Mouse (Mus musculus) left cerebral cortex, adult 18-20 months (tissue): ENCODE measurements at regions not wholly inside any gene's neighbourhood (a gene's known extent, or its start where the extent isn't known, plus 50 kb on each side); places are given as distances from the start of the nearest gene placed in this dataset.

Experiments
- DNase-seq, 2 experiments: peaks; one replicate each; pipeline ENCODE4 v3.0.0; 2021 to 2022; ENCODE audit warnings: low spot score in 2 of 2, mixed read lengths in 1 of 2

DNA sequence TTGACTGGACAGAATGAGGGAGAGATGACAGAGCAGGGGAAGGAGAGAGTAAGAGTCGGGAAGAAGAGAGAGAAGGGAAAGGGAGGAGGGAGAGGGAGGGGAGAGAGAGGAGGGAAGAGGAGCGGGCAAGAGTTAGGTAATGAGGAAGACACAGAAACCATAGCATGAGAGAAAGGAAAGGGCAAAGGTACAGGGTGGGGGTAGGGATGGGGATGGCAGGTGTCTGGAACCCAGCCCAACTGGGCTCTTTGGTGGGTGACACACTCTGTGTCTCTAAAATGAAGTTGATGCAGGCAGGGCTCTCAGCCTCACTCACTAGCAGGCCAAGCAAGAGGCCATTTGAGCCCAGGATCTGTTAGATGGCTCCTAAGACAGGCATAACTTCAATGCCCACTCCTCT, 263.1 kb downstream of the Matn1 start:
- DNase-seq, result no peak

DNA sequence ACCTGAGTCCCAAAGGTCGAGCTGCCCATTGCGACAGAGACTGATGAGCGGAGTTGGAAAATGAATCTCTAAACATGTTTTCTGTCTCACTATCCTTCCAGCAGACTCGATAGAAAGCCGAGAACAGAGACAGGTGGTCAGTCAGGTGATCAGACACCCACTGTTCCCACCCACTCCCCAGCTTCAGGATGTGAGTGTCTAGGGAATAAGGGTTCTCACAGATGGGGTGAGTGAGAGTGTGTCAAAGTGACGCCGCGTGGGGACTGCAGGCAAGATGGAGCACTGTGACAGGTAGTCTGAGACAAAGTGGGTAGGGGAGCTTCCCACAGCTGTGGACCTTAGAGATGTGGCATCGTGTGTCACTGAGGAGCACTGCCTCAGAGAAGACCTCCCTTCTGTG, 264.0 kb downstream of the Matn1 start:
- peak; percentile 22 to 29 for DNase-seq

DNA sequence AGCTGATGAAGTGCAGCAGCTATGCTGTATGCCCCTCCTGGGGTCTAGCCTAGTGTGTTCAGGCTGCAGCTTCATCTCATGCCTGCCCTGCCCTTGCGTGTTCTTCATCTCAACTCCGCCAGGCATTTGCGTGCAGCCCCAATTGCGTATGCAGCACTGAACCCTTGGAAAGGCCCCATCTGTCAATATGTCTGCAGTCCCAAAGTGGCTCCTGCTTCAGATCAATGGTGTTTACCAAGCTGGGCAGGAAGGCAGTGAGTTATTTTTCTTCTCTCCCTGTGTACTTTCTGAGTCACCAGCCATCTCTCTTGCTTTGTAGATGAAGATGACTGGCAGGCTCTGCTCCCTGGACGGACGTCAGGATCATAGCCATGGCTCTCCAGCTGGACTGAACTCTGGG, 264.5 kb downstream of the Matn1 start:
- peak in 1 of 2 experiments; percentile 5 for DNase-seq

DNA sequence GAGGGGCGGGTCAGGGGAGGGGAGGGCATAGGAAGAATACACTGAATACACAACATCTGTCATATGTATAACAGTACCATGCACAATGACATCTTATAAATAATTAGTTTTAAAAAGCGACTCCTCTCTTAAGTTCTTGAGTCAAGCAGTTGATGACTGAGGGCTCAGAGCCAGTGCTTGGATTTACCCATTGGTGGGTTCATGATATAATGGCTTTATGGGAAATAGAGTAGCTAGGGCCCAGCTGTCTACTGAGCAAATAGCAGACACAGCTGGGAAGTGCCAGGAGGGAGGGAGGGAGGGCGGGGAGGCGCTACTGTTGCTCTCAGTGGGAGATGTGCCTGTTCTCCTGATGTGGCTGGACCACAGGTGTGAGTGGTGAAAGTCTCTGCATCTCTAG, 268.5 kb downstream of the Matn1 start:
- DNase-seq, result no peak

DNA sequence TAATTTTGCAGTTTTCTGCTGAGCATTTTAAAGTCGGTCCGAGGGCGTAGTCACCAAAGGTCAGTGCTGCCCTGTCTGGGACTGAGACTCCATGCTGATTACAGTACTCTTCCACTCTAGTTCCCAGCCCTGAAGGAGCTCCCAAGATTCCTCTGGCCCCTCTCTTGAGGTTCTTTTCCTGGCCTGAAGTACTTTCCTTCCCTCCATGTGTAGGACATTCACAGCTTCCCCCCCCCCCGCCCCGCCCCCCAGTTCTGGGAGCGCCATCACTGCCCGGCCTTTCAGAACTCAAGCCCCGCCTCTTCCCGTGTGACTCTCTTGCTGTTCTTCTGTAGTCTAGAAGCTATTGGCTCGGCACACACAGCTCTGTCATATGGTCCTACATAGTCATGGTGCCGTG, 271.5 kb downstream of the Matn1 start:
- no peak for DNase-seq

DNA sequence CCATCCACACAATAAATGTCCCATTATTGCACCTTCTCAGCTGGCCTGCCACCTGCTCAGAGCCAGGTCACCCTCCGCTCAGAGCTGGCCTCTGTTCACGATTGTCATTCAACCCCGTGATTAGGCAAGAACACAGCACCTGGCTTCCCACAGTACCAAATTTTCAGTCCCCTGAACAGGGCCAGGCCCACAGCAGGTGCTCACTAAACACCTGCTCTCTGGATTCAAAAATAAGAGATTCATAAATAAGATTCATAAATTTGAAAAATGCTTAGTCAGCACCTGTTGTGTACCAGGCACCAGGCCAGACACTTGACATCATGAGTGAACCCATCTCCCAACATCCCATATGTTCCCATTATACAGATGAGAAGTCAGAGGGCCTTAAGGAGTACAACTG, 272.2 kb downstream of the Matn1 start:
- no peak for DNase-seq

DNA sequence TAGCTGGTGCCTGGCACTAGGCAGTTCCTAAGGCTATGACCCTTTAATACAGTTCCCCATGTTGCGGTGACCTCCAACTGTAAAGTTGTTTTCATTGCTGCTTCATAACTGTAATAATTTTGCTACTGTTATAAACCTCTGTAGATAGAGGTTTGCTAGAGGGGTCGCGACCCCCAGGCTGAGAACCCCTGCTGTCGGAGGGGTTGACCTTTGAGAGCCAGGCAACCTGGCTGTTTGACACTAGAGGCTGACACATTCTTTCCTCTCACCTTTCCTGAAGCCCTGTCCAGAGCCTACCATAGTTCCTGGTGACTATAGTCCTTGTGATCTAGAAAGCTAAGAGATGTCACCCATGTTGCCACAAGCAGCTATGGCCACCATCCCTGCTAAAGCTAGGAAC, 272.9 kb downstream of the Matn1 start:
- DNase-seq, result no peak

DNA sequence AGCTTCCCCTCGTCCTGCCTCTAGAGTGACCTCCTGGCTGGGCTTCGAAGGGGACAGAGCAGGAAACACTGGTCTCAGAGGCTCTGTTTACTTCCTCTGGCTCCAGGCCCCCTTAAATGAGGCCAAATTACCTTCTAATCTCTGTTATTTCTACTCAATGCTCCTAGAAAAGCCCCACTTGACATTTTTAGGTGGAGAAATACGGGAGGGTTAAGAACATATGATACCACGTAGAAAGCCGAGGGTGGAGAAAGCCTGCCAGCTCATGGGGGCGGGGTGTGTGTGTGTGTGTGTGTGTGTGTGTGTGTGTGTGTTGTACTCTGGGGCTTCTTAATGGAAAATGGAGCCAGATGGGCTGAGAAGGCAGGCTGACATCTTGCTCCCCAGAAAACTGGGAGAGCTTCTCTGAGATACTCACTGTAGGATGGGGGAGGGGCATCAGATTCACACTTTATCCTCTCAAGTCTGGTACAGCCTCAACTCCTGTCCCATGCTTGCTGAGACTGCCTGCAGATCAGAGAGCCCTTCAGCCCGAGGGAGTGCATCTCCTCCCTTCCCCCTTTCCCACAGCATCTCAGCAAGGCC, 273.5 kb downstream of the Matn1 start:
- no peak for DNase-seq

DNA sequence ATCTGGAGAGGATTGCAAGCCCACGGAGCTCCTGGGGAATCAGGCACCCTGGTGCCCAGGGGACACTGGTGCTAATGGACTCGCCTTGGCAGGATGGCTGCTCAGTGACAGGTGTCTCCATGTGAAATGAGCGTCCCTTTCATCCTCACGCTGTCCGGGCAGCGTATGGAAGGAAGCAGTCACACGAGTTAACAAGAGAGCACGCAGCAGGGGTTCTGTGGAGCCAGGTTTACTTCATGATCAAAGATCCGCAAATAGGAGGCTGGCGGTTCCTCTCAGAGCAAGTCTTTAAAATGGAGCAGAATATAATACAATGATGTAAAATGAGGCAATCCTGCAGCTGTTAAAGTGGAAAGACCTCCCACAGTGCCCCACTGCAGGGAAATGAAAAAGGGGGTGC, 276.8 kb downstream of the Matn1 start:
- DNase-seq, result no peak

DNA sequence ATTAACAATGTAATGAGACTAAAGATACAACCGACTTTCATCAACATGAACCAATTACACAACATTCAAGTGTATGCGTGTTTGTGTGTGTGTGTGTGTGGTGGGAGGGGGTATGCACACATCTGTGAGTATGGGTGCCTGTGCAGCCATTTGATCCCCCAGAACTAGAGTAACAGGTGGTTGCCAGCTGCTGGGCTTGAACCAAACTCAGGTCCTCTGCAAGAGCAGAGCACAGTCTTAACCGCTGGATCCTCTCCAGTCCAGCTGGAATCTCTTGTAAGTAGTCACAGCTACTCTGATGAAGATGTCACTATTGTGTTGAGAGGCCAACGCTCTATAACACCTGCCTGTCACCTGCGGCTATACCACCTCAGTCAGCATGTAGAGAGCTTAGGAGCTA, 286.2 kb downstream of the Matn1 start:
- no peak for DNase-seq

DNA sequence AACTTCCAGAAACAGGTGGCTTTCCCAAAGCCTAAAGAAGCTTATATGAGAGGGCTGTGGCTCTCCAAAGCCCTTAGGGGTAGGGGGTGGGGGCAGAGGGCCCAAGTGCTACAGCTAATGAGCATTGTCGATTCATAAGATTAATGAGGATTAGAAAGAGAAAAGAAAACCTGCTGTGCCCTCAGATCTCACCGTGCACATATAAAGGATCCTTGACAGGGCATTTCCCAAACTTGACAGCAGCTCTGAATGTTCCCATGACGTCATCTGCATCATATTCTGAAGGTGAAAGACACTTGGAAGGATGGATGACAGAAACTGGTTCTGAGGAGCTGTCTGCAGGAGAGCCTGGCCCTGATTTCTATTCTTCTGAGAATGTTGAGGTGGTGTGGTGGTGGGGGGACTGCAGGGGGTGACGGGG, 292.4 kb downstream of the Matn1 start:
- DNase-seq, result no peak

DNA sequence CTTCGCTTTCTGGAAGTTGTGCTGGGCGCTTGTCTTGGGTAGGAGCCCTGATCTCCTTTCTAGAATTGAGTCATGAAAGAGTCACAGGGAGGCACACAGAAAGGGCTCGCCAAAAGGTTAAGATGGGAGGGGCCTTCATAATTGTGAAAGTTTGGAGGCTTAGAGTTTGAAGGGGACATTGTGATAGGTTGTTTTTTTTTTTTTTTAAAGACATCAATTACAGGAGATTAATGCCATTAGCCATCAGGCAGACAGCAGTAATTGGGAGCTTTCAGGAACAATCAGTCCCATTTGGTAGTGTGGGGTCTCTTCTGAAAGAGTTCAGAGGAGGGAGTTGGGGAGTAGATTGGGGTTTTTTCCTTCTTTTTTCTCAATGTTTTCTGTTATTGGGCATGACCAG, 294.4 kb downstream of the Matn1 start:
- no peak for DNase-seq

DNA sequence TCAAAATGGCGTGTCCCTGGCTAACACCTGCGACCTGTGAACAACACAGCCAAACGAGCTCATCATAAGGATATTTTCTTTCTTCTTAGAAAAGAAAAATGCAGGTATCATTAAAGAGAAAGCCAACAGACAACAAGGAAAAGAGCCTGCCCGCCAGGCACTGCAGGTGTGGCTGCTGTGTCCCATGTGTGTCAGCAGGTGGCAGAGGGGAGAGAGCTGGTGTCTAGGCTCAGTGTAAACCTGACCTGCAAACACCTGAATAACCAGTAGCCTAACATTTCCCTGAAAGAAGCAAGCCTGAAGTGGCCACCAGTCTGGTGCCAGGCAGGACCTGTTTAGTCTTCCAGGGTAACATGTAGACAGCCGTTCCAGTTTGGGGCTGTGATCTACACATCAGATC, 294.9 kb downstream of the Matn1 start:
- no peak for DNase-seq

DNA sequence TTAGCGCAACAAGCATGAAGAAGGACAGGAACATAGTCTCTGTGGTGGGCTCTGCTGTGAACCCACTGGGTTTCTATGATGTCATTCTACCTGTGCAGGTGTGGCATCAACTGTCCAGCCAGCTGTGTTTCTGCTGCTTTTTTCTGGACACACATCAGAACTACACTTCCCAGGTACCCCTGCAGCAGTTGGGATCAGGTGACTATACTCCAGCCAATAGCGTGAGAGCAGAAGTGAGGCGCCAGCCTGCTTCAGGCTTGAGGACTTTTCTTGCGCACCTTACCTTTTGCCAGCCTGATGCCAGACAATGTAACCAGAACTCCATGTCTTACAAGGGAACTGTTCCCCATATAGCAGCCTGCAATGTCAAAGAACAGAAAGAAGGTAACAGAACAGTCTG, 296.3 kb downstream of the Matn1 start:
- DNase-seq, result no peak

DNA sequence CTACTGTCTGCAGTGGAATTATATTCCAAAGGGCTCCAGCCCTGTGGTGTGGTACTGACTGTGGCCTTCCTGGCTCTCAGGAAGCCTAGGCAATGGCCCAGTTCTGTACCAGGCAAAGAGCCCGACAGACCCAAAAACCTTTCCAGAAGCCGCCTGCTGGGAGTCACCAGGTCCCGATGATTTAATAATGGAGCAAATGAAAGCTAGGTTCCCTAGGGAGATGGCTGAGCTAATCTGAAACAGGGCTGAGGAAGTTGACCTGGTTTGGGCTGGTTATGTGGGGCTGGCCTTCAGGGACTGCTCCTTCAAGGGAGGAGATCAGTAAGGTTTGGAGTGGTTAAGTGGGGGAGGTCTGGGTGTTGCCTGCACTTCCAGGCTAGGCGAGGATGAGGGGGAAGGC, 298.1 kb downstream of the Matn1 start:
- no peak for DNase-seq

DNA sequence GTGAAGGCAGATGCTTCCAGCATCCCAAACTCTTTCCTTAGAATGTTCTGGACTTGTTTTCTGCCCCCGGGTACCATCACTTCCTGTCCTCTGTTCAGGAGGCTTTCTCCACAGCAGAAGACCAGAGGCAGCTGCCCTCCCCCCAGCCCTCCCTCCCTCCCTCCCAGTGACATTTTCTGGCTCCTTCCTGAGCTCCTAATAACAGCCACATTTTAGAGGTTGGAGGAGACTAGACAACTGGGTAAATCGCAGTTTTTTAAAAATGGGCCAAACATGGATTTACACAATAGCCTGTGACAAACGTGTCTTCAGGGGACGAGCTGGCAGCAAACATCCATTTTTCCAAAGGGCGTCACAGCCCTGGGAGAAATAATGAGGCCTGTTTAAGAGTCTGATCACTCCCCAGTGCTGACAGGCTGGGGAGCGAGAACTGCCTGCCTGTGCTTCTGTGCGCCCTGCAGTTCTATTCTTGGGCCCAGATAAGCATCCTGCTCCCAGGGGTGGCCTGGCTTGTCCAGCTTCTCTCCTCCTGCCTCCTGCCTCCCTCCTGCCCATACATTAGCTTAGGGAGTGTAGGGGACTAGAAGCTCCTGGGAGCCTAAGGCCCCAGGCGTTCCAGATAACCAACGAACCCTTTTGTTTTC, 299.7 kb downstream of the Matn1 start:
- no peak for DNase-seq

DNA sequence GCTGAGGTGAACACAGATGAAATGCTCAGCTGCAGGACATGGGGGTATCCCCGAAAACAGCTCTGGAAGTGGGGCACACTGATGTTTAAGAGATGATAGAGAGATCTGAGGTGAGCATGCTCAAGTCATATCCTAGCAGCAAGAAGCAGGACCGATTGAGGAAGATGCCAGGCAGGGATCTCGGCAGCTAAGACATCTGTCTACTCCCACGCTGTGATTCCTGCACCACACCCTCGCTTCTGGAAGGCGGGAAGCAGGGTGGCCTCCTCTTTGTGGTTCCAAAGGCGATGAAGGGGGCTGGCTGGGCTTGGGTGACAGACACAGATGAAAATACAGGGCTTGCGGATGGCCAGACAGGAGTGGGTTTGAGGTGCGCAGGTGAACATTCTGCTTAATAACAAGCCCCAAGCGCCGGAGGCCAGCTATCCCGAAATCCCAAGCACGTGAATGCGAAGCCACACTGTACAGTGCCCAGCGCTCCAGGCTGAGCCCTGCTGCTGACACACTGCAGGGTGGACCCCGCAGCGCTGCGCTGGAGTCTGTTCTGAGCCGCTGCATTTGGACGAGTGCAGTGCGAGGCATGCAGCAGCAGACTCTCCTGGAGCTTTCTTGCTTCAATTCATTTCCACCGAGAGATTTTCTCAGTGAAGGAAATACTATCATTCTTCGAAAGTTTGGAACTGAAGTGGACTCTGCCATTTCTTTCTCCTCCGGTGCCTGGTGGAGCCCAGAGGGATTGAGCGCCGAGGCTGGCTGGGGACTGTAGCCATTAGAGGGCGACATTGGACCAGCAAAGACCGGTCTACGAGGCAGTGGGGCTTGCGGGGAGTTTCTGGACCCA, 308.6 kb downstream of the Matn1 start:
- peak; percentile 84 to 86 for DNase-seq

DNA sequence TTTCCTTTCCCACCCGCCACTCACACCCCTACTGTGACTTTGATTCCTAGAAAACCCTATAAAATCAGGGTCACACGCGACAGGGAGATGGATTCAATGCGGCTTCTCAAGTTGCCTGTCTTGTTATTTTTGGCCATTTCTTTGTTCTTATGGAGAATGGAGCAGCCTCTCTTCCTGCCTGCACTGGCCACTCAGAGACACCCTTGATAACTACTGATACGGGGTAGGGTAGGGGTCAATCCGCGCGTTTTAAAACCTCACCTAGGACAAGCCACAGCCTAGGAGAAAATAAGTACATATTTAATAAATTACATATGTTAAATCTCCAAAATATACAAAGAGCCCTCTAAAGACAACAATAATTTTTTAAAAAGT, 309.2 kb downstream of the Matn1 start:
- DNase-seq, result no peak

DNA sequence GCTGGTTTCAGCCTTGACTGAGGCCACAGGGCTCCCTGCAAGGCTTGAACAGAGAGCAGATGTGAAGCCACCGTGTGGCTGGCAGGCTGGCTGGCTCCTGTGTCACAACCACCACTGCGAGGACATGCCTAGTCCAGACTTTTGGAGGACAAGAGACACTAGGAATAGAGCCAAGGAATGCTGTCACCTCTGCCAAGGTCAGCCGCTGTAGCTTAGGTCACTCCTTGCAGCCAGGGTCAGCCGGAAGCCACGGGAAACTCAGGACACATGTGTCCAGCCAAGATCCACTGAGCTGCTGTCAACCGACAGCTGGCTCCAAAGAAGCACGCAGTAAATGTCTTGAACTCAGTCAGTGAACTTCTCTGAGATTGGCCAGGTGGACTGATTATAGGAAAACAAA, 310.1 kb downstream of the Matn1 start:
- DNase-seq, result no peak

DNA sequence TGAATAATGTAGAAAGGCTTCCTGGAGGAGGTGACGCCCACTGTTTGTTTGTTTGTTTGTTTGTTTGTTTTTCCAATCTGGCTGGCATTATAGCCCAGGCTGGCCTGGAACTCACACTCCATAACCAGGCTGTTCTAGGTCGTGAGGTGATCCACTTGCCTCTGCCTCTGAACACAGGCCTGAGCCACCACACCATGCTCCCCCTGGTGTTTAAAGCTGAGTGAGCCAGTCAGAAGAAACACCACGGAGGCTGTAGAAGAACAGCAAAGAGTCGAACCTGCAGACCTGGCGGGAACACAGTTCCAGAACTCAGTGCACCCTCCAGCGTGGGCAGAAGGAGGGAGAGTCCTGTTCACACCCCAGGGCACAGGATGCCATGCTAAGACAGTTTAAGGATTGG, 310.5 kb downstream of the Matn1 start:
- no peak for DNase-seq

DNA sequence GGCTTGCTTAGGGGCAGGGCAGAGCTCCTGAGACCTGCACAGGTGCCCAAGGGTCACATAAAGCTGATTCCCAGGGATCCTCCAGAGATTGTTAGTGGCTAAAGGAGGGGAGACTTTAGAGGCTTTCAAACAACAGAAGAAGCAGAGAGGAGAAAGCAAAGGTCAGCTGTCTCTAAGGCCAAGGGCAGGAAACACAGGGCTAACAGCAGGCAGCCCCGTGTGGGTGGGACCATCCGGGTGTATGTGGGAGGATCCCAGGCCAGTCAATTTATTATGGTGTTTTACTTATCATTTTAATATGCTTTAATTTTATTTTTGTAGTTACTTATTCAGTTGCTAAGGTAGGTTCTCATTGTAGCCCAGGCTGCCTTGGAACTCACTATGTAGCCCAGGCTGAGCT, 317.1 kb downstream of the Matn1 start:
- DNase-seq, result no peak

DNA sequence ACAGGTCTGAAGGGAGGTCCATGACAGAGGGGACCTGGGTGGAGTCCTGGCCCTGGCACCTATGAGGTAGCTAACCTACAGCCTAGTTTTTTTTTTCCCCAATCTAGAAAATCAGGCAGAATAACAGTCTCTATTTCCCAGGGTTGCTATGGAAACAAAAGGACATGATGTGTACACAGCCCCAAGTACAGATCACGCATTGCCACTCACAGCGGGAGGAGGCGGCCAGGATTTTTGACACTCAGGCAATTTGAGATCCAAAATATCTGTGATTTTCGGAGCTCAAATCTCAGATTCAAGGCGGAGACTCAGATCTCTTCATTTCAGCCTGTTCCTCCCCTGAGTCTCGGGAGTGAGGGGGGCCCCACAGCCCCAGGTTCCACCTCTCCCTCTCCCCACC, 318.7 kb downstream of the Matn1 start:
- no peak for DNase-seq

DNA sequence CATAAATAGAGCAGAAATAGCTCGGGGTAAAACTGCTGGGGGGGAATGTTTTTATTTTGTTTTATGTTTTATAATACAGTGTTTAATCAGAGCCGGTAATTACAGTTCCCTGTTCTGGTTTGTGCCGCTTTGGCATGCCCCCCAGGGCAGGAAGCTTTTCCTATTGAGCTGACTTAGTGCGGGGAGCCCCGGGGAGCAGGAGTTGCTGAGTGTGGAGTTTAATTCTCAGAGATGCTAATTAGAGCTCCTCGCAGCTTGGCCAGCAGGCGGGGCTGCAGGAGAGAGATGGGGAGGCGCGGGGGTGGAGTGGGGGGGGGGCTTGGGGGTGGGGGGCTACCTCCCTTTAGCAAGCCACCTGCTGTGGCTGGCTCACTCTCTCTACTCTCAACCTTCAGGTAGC, 322.6 kb downstream of the Matn1 start:
- DNase-seq, result no peak
